Mouse (Mus musculus) splenic B cell, adult 2 months (primary cell): Measurements from ENCODE around the gene Nprl3.

Experiments used
- DNase-seq: peaks from one replicate; pipeline ENCODE4 v3.0.0-alpha.2; 2011; ENCODE audit warnings: low read depth, low spot score
- H3K27me3 ChIP-seq: 2 replicates; pipeline ENCODE4 v1.6.1; 2012; ENCODE audit warnings: mild to moderate bottlenecking, low read length, moderate library complexity, mixed read lengths; ENCODE audit not compliant: control insufficient read depth, poor library complexity, insufficient read depth, severe bottlenecking
- H3K36me3 ChIP-seq: 2 replicates; pipeline ENCODE4 v1.6.1; 2012; ENCODE audit warnings: mild to moderate bottlenecking, low read length, moderate library complexity, mixed read lengths; ENCODE audit not compliant: control insufficient read depth, poor library complexity, insufficient read depth, severe bottlenecking

Gene Nprl3

DNA sequence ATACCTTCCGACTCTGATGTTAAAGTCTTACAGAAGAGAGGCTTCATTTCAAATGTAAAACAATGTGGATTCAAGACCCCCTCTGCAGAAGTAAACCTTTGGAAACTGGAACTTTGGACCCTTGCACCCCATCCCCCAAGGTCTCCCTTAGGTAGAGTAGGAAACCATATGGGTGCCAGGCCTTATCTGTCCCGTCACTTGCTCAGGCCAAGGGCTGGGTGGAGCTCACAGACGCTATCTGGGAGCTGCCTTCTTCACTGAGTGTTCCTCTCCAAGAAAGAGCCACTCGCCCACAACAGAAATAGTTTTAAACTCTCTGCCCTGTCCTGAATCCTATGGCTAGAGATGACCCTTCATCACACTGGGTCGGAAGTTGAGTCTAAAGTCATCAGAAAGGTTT is 1.4 kb upstream of the Nprl3 start:
- H3K36me3 ChIP-seq = no peaks in the 10 kb centered on the region; the same call in 1 of the 2 replicates
- no peaks in the 10 kb centered on the region for H3K27me3 ChIP-seq
- no peak for DNase-seq

DNA sequence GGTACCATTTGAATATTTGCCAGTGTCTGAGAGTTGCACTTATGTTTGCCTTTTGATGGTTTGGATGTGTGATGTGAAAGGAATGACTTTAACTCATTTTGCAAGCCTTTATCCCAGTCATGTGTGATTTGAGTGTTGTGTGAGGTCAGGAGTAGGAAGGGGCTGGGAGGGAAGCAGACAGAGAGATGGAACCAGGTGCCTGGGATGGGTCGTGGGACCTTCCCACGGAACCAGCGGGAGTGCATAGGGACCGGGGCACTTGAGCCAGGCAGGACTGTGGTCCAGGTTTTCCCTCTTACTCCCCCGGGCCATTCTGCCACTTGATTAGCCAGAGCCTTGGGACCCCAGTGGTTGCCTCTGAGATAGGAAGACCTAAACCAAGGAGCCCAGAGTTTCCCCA is 457 bp upstream of the Nprl3 start:
- no peaks in the 10 kb centered on the region for H3K27me3 ChIP-seq
- DNase-seq = no peak
- no peaks in the 10 kb centered on the region; the same call in 1 of the 2 replicates for H3K36me3 ChIP-seq

DNA sequence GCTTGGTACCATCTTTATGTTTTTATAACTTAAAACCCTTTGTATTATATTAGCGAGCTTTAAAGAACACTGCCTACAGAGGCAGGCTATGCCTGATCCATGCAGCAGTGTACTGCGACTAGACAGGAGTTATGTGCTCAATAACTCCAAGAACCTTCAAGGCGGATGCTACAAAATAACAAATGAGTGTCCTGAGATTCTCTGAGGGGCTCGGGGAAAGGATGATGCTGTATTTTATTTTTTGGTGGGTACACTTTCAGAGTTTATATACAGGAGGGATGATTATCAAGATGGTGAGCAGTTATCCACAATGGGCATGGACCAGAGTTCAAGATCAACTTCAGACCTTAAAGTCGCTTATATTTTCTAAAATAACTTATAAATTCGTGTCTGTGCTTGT is 731 bp downstream of the Nprl3 start:
- H3K27me3 ChIP-seq = no peaks in the 10 kb centered on the region
- H3K36me3 ChIP-seq = peaks cover 1% of the 10 kb centered on the region; the same call in 1 of the 2 replicates
- no peak for DNase-seq

DNA sequence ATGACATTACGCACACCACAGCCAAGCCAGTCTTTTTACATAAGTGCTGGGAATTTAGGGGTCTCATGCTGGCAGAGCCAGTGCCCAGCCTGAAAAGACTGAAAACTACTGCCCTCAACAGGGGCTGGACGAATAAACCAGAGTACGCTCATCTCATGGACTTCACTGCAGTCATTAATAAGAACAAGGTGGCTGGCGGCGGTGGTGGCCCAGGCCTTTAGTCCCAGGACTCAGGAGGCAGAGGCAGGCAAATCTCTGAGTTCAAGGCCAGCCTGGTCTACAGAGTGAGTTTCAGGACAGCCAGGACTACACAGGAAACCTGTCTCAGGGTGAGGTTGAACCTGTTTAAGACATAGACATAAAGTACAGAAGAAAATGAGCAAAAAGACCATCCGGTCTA is 1.3 kb downstream of the Nprl3 start:
- Histone ChIP-seq H3K27me3 (no peaks in the 10 kb centered on the region), H3K36me3 (peaks cover 1% of the 10 kb centered on the region; the same call in 1 of the 2 replicates)

DNA sequence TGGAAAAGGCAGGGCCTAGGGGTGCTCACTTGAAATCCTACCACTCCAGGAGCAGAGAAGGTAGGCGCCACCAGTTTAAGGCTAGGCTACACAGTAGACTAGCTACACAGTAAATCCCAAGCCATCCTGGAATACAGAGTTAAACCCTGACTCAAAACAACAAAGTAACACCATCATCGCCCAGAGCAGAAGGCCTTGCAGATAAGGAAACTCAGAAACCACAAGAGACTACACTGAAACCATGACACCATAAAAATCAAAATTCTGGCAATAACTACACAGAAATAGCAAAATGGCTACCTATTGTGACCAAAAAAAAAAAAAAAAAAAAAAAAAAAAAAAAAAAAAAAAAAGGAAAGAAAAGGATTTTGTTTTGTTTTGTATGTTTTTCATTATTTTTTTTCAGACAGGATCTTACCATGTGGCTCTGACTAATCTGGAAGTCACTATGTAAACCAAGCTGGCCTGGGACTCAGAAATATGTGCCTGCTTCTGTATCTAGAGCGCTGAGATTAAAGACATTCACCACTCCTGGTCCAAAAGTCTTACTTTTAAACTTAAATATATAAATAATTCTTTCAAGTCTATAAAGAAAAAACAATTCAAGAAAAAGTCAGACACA is 2.3 kb downstream of the Nprl3 start:
- H3K27me3 ChIP-seq = no peaks in the 10 kb centered on the region
- no peak for DNase-seq
- peaks cover 5% of the 10 kb centered on the region for H3K36me3 ChIP-seq

More for the DNA sequence above, 1.3 kb downstream of the Nprl3 start:
- no peak for DNase-seq

DNA sequence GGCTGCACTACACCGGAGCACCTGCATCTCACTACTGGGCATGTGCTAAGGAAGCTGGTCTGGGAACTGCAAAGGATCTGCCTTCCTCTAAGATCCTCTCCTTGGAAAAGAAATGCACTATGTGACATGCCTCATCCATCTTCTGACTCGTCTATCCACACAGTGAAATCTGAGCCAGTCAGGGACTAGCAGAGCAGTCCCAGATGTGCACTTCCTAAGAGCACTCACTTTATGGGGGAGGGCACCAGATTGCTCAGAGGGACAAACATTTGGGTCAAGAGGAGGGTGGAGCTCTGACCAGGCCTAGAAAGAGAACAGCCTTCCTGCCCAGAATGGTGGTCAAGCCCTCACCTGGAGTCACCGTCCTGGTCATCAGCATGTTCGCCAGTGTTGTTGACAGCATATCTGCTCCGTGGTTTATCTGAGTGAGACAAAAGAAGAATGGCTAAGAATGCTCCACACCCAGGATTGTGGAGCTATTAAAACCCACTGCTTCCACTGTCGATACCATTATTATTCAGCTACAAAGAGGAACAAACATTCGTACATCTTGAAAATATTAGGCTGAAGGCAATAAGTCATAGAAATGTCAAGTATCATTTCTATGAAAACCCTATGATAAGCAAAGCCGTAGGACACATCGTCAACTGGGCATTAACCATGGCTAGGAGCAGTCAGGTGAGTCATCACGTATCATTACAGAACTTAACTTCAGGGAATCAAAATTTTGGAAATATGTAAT is 4.7 kb downstream of the Nprl3 start:
- Histone ChIP-seq H3K36me3 (peaks cover 5% of the 10 kb centered on the region), H3K27me3 (no peaks in the 10 kb centered on the region)
- no peak for DNase-seq

DNA sequence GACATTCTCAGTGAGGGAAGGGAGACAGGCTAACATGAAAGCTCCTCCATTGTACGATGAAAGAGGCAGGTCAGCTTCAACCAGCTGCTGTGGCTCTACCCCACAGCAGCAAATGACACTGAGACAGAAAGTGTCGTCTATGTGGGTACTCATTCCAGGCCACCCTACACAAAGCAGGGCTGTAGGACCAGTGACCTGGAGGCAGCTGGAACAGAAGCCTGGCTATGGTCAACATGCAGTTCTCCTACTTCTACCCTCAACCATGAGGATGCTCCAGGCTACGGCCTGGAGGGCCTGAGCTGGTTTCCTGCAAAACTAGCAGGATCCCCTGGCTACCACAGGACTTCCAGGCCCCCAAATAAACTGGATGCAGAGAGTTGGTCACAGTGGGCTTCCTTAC is 10.9 kb downstream of the Nprl3 start:
- Histone ChIP-seq H3K27me3 (no peaks in the 10 kb centered on the region), H3K36me3 (peaks cover 4% of the 10 kb centered on the region)
- no peak for DNase-seq

DNA sequence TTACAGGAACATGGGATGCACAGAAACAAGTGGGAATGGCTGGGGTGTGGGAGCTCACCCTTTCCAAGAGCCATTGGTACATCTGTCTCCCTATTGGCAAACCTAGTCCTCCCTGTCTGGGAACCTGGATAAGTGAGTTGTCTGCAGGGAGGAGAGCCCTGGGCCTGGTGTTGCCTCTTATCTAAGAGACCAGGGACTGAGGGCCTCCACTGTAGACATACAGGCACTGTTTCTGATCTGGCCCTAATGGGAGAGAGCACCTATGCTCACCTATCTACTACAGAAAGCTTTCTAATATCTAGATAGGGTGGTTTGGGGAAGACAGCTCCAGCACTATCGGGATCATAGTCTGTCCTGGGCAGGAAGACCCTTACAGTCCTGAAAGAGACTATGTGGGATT is 11.4 kb downstream of the Nprl3 start:
- DNase-seq = no peak
- Histone ChIP-seq H3K36me3 (peaks cover 4% of the 10 kb centered on the region), H3K27me3 (no peaks in the 10 kb centered on the region)

DNA sequence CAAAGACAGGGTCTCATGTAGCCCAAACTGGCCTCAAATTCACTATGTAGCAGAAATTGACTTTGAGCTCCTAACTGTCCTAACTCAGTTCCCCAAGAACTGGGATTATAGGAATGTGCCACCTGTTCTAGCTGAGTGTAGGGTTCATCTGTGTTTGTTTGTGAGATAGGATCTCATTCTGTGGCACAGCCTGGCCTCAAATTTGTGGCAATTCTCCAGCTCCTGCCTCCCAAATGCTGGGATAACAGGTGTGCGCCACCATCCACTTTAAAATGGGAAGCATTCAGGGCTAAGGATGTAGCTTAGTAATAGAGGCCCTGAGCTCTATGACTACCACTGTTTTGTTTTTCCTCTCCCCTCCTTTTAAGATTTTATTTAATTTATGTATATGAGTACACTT is 14.4 kb downstream of the Nprl3 start:
- no peak for DNase-seq
- Histone ChIP-seq H3K27me3 (no peaks in the 10 kb centered on the region), H3K36me3 (no peaks in the 10 kb centered on the region; the same call in none of the 2 replicates)

DNA sequence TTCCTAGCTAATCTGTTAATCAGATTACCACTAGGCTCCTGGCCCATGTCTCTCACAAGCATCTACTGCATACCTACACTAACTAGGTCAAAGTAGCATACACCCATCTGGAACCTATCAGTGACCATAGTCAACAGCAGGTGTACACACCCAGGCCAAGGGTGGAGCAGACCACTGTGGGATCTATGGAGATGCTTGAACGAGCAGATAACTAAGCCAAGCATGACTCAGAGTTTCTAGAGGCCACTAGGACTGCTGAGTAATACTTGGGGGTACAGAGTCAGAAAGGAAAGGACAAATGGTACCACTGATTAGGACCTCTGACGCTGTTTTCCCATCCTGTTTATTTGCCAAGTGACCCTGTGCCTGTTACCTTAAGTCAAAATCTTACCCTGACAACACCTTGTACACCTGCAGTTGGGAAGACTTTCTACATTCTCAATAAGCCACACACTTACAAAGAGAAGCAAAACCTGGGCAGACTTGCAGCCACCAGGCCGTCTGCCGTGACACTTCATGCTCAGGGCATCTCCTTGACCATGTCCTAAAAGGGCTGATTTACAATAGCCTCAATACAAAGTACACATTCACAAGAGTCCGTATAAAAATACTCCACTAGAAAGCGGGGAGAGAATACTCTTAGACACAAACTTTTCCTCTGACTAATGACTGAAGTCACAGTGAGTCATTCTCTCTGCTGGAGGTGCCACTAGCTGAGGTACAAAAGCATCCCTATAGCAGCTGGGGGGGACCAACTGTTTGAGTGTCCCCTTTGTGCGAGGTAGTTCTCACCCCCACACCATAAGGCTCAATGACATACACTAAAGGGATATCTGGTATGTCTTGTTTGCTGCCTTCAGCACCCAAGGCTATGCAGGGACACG is 16.4 kb downstream of the Nprl3 start:
- H3K36me3 ChIP-seq = no peaks in the 10 kb centered on the region; the same call in none of the 2 replicates
- DNase-seq = no peak
- H3K27me3 ChIP-seq = no peaks in the 10 kb centered on the region

DNA sequence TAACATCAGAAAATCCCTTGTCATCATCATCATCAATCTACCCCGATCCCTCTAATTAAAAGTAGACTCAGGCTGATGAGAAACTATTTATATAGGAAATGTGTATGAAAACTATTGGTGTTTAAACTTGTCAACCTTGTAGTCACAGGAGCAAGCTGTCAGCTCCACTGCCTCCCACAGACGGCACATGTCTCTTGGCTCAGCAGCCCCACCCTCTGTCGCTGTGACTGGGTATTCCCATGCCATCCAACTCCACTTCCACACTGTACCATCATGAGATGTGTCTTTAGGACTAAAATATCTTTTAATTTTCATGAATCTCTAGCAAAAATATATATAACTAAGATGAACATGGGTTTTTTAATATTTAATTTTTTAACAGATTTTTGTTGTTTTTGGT is 19.2 kb downstream of the Nprl3 start:
- DNase-seq = no peak
- Histone ChIP-seq H3K27me3 (no peaks in the 10 kb centered on the region), H3K36me3 (peaks cover 4% of the 10 kb centered on the region)

DNA sequence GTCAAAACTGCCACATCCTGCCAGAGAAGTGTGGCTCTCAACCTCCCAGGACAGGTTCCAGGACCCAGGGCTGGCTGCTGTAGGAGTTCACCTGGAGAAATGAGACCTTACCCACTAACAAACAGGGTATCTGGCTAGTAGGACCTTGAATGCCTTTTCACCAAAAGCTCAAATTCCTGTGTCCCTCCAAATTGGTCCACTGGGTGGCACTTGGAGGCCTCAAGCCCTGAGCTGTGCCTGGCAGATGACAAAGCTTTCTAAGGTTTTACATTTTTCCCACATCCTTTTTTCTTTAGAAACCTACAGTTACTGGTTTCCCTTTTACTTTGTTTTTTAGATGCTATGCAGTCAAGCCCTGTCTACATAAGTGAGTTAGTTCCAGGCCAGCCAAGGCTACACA is 20.4 kb downstream of the Nprl3 start:
- no peak for DNase-seq
- H3K27me3 ChIP-seq = no peaks in the 10 kb centered on the region
- H3K36me3 ChIP-seq = peaks cover 4% of the 10 kb centered on the region; the same call in 1 of the 2 replicates

DNA sequence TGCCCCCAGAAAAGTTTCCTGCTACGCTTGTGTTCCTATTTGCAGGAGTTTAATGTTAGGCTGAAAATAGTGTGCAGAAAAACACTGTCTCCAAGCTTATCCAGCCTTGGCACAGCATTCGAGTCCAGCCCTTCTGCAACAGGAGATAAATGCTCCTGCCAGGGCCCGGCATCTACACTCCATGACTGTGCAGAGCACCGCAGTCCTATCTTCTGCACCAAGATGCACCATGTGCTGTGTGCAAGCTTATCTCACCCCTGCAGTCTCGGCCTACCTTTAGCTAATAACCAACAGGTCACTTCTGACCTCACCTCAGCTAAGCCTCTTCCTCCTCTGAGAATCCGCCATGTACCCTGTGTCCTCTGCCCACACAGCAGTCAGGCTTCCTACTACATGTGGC is 21.9 kb downstream of the Nprl3 start:
- DNase-seq = no peak
- Histone ChIP-seq H3K27me3 (no peaks in the 10 kb centered on the region), H3K36me3 (peaks cover 6% of the 10 kb centered on the region; the same call in 1 of the 2 replicates)

DNA sequence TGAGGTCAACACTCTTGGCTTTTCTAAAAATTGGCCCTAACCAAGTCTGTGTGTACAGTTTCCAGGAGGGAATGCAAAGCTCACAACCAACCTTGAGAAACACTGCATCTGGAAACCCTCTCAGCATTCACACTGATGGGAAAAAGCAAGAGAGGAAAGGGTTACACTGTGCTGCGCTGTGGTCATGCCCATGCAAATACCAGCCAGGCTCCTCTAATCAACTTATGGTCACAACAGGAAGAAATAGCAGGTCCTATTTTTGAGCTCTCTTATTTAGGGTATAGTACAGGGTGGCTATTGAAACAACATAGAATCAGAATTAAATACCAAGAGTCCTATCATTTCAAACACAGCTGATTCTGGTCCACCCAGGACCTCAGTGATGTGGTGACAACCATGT is 22.9 kb downstream of the Nprl3 start:
- peaks cover 6% of the 10 kb centered on the region; the same call in 1 of the 2 replicates for H3K36me3 ChIP-seq

DNA sequence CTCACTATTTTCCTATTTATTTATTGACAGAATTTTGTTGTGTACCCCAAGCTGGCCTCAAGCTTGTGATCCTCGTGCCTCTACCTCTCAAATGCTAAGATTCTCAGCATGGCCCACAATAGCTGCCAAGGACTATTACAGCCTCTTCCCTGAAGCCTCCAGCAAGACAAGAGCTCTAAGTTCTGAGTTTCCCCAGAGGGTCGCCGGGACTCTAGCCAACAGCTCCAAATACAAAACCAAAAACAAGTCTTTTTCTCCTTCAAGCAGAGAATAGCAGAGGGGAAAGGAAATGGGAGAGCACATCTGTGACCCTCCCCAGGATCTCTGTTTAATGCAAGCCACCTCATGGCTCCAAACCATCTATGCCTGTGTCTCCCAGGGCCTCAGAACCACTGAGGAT is 23.4 kb downstream of the Nprl3 start:
- Histone ChIP-seq H3K36me3 (peaks cover 6% of the 10 kb centered on the region; the same call in 1 of the 2 replicates), H3K27me3 (no peaks in the 10 kb centered on the region)
- DNase-seq = no peak

More for the DNA sequence above, 22.9 kb downstream of the Nprl3 start:
- no peaks in the 10 kb centered on the region for H3K27me3 ChIP-seq
- DNase-seq = no peak
